Mouse (Mus musculus) liver, adult 2 months (tissue): Measurements from ENCODE around the gene Trim65.

Experiments used
- CTCF ChIP-seq: fragments of 200-500 bp; IDR thresholded peaks from 2 replicates; pipeline ENCODE4 v1.5.1; 2011; ENCODE audit warnings: low read depth, low read length, control low read depth
- POLR2A ChIP-seq: fragments of 200-500 bp; IDR thresholded peaks from 2 replicates; pipeline ENCODE4 v1.6.1; 2011; ENCODE audit warnings: low read length, control low read depth; ENCODE audit not compliant: insufficient read depth; ENCODE audit errors: extremely low read depth

DNA sequence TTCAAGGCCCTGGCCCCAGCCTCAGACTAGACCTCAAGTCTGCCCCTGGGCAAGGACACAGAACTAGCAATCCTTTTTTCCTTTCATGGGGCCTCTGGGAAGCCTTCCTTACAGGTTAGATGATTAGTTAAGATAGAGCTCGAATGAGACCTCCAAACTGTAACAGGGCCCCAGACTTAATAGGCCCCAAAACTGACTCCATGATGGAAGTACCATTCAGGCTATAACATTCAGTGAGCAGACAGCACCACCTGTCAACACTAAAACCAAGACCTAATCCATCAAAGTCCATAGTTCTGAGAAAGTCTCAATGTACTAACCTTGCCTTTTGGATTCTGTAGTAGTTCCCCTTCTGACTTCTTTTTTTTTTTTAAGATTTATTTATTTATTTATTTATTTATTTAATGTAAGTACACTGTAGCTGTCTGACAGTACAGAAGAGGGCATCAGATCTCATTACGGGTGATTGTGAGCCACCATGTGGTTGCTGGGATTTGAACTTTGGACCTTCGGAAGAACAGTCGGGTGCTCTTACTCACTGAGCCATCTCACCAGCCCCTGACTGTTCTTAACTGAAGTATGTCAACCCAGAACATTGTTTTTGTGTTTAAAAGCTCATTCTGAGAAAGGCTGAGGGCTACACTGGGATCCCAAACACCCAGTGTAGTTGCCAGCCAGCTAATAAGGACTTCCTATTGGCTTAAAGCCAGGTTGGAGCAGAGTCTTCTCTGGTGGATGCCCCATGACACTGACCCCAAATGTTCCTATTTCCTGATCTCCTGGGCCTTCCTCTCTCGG, 39.3 kb upstream of the Trim65 start:
- no peak for TF ChIP-seq CTCF
- TF ChIP-seq POLR2A = no peak
